Mouse (Mus musculus): ENCODE data around the gene Pabpn1l. TPM values are rescaled to one million over a fixed set of nuclear protein-coding genes. Genes with fewer than 3 reads are reported as not detected.

The Pabpn1l gene
- total RNA-seq, 1 experiment = not detected

- no peaks in the 10 kb centered on the region for H3K36me3 ChIP-seq (ENCODE audit: control insufficient read depth, insufficient read depth, low read length, poor library complexity, severe bottlenecking)
- H3K4me3 ChIP-seq (ENCODE audit: insufficient read depth in 1 of 2, low read depth in 1 of 2, low read length in 2 of 2, poor library complexity in 1 of 2, severe bottlenecking in 1 of 2) = no peak overlapping the region
- in situ Hi-C loops (cut with MboI; ENCODE audit: low sequenced_read_pairs in 2 of 2, unreplicated experiment in 2 of 2) = no loop called here
- H3K9me3 ChIP-seq (ENCODE audit: control insufficient read depth, insufficient read depth, low read depth, low read length) = no peaks in the 10 kb centered on the region
- no peak overlapping the region for H3K27ac ChIP-seq (ENCODE audit: insufficient read depth, low read depth, low read length, poor library complexity, severe bottlenecking)
- TF ChIP-seq ZC3H11A (IDR thresholded peaks at IDR 0.05; ENCODE audit: borderline replicate concordance, low read depth, low read length) (no peak), ZNF384 (IDR thresholded peaks at IDR 0.05; ENCODE audit: low read depth, low read length) (no peak), MAFK (IDR thresholded peaks at IDR 0.05; ENCODE audit: insufficient read depth, low read depth, low read length) (no peak), CHD2 (IDR thresholded peaks at IDR 0.05; ENCODE audit: low read depth, low read length) (no peak), HCFC1 (IDR thresholded peaks at IDR 0.05; ENCODE audit: borderline replicate concordance, insufficient read depth, low read length) (no peak)
- no peak overlapping the region for H3K9ac ChIP-seq (ENCODE audit: insufficient read depth, low read depth, low read length, poor library complexity, severe bottlenecking)
- no peak for DNase-seq (ENCODE audit: low read depth, low spot score)
- peaks cover 0 to 27% of the 10 kb centered on the region in 2 experiments; a peak in 2 of 4 replicates for H3K4me1 ChIP-seq (ENCODE audit: control insufficient read depth in 2 of 2, insufficient read depth in 2 of 2, low read length in 2 of 2, poor library complexity in 1 of 2)
These were observed 37.1 kb downstream of the Pabpn1l start for GRCm38 (mm10) chr8:122585411-122585891.

GRCm38 (mm10) chr8:122584981-122585380 is 37.6 kb downstream of the Pabpn1l start:
- Histone ChIP-seq H3K27ac (ENCODE audit: insufficient read depth, low read depth, low read length, poor library complexity, severe bottlenecking) (no peak overlapping the region), H3K4me3 (ENCODE audit: insufficient read depth in 1 of 2, low read depth in 1 of 2, low read length in 2 of 2, poor library complexity in 1 of 2, severe bottlenecking in 1 of 2) (no peak overlapping the region), H3K9me3 (ENCODE audit: control insufficient read depth, insufficient read depth, low read depth, low read length) (no peaks in the 10 kb centered on the region), H3K9ac (ENCODE audit: insufficient read depth, low read depth, low read length, poor library complexity, severe bottlenecking) (no peak overlapping the region), H3K36me3 (ENCODE audit: control insufficient read depth, insufficient read depth, low read length, poor library complexity, severe bottlenecking) (no peaks in the 10 kb centered on the region), H3K4me1 (ENCODE audit: control insufficient read depth in 2 of 2, insufficient read depth in 2 of 2, low read length in 2 of 2, poor library complexity in 1 of 2) (peaks cover 0 to 30% of the 10 kb centered on the region in 2 experiments; a peak in 2 of 4 replicates)
- in situ Hi-C loops (cut with MboI; ENCODE audit: low sequenced_read_pairs in 2 of 2, unreplicated experiment in 2 of 2) = no loop called here
- DNase-seq (ENCODE audit: low read depth, low spot score) = no peak
- TF ChIP-seq MAFK (IDR thresholded peaks at IDR 0.05; ENCODE audit: insufficient read depth, low read depth, low read length) = no peak
- TF ChIP-seq CHD2 (IDR thresholded peaks at IDR 0.05; ENCODE audit: low read depth, low read length) = no peak
- no peak for TF ChIP-seq ZC3H11A (IDR thresholded peaks at IDR 0.05; ENCODE audit: borderline replicate concordance, low read depth, low read length)
- TF ChIP-seq HCFC1 (IDR thresholded peaks at IDR 0.05; ENCODE audit: borderline replicate concordance, insufficient read depth, low read length) = no peak
- TF ChIP-seq ZNF384 (IDR thresholded peaks at IDR 0.05; ENCODE audit: low read depth, low read length) = no peak

GRCm38 (mm10) chr8:122580926-122581325 is 41.6 kb downstream of the Pabpn1l start:
- in situ Hi-C loops (cut with MboI; ENCODE audit: low sequenced_read_pairs in 2 of 2, unreplicated experiment in 2 of 2) = no loop called here
- no peak for DNase-seq (ENCODE audit: low read depth, low spot score)
- TF ChIP-seq HCFC1 (IDR thresholded peaks at IDR 0.05; ENCODE audit: borderline replicate concordance, insufficient read depth, low read length) = no peak
- no peak for TF ChIP-seq ZC3H11A (IDR thresholded peaks at IDR 0.05; ENCODE audit: borderline replicate concordance, low read depth, low read length)
- no peak for TF ChIP-seq ZNF384 (IDR thresholded peaks at IDR 0.05; ENCODE audit: low read depth, low read length)
- TF ChIP-seq CHD2 (IDR thresholded peaks at IDR 0.05; ENCODE audit: low read depth, low read length) = no peak
- TF ChIP-seq MAFK (IDR thresholded peaks at IDR 0.05; ENCODE audit: insufficient read depth, low read depth, low read length) = no peak
- H3K36me3 ChIP-seq (ENCODE audit: control insufficient read depth, insufficient read depth, low read length, poor library complexity, severe bottlenecking) = no peaks in the 10 kb centered on the region
- no peak overlapping the region for H3K9ac ChIP-seq (ENCODE audit: insufficient read depth, low read depth, low read length, poor library complexity, severe bottlenecking)
- H3K27ac ChIP-seq (ENCODE audit: insufficient read depth, low read depth, low read length, poor library complexity, severe bottlenecking) = no peak overlapping the region; the same call in 1 of the 2 replicates
- H3K9me3 ChIP-seq (ENCODE audit: control insufficient read depth, insufficient read depth, low read depth, low read length) = no peaks in the 10 kb centered on the region
- H3K4me1 ChIP-seq (ENCODE audit: control insufficient read depth in 2 of 2, insufficient read depth in 2 of 2, low read length in 2 of 2, poor library complexity in 1 of 2) = peaks cover 1 to 24% of the 10 kb centered on the region in 2 experiments; a peak in 3 of 4 replicates
- H3K4me3 ChIP-seq (ENCODE audit: insufficient read depth in 1 of 2, low read depth in 1 of 2, low read length in 2 of 2, poor library complexity in 1 of 2, severe bottlenecking in 1 of 2) = no peak overlapping the region

GRCm38 (mm10) chr8:122579196-122579595 is 43.3 kb downstream of the Pabpn1l start:
- in situ Hi-C loops (cut with MboI; ENCODE audit: low sequenced_read_pairs in 2 of 2, unreplicated experiment in 2 of 2) = no loop called here
- Histone ChIP-seq H3K4me1 (ENCODE audit: control insufficient read depth in 2 of 2, insufficient read depth in 2 of 2, low read length in 2 of 2, poor library complexity in 1 of 2) (peaks cover 3 to 29% of the 10 kb centered on the region in 2 experiments; a peak in 3 of 4 replicates), H3K9me3 (ENCODE audit: control insufficient read depth, insufficient read depth, low read depth, low read length) (no peaks in the 10 kb centered on the region), H3K4me3 (ENCODE audit: insufficient read depth in 1 of 2, low read depth in 1 of 2, low read length in 2 of 2, poor library complexity in 1 of 2, severe bottlenecking in 1 of 2) (no peak overlapping the region), H3K27ac (ENCODE audit: insufficient read depth, low read depth, low read length, poor library complexity, severe bottlenecking) (no peak overlapping the region; the same call in 1 of the 2 replicates), H3K9ac (ENCODE audit: insufficient read depth, low read depth, low read length, poor library complexity, severe bottlenecking) (no peak overlapping the region), H3K36me3 (ENCODE audit: control insufficient read depth, insufficient read depth, low read length, poor library complexity, severe bottlenecking) (peaks cover 5% of the 10 kb centered on the region)
- DNase-seq (ENCODE audit: low read depth, low spot score) = no peak
- TF ChIP-seq CHD2 (IDR thresholded peaks at IDR 0.05; ENCODE audit: low read depth, low read length) = no peak

- Histone ChIP-seq H3K36me3 (ENCODE audit: control insufficient read depth, insufficient read depth, low read length, poor library complexity, severe bottlenecking) (peaks cover 15% of the 10 kb centered on the region), H3K9me3 (ENCODE audit: control insufficient read depth, insufficient read depth, low read depth, low read length) (no peaks in the 10 kb centered on the region), H3K4me1 (ENCODE audit: control insufficient read depth in 2 of 2, insufficient read depth in 2 of 2, low read length in 2 of 2, poor library complexity in 1 of 2) (peaks cover 9 to 34% of the 10 kb centered on the region in 2 experiments; a peak in 3 of 4 replicates), H3K9ac (ENCODE audit: insufficient read depth, low read depth, low read length, poor library complexity, severe bottlenecking) (peak overlapping the region; percentile 60; the same call in 1 of the 2 replicates), H3K27ac (ENCODE audit: insufficient read depth, low read depth, low read length, poor library complexity, severe bottlenecking) (peak overlapping the region; percentile 15), H3K4me3 (ENCODE audit: insufficient read depth in 1 of 2, low read depth in 1 of 2, low read length in 2 of 2, poor library complexity in 1 of 2, severe bottlenecking in 1 of 2) (peak overlapping the region; percentile 12 to 90; a peak in 3 of 4 replicates)
- no peak for DNase-seq (ENCODE audit: low read depth, low spot score)
- no peak for TF ChIP-seq ZC3H11A (IDR thresholded peaks at IDR 0.05; ENCODE audit: borderline replicate concordance, low read depth, low read length)
- TF ChIP-seq CHD2 (IDR thresholded peaks at IDR 0.05; ENCODE audit: low read depth, low read length) = no peak
- TF ChIP-seq ZNF384 (IDR thresholded peaks at IDR 0.05; ENCODE audit: low read depth, low read length) = no peak
- TF ChIP-seq MAFK (IDR thresholded peaks at IDR 0.05; ENCODE audit: insufficient read depth, low read depth, low read length) = no peak
- no peak for TF ChIP-seq HCFC1 (IDR thresholded peaks at IDR 0.05; ENCODE audit: borderline replicate concordance, insufficient read depth, low read length)
- in situ Hi-C loops (cut with MboI; ENCODE audit: low sequenced_read_pairs in 2 of 2, unreplicated experiment in 2 of 2) = no loop called here
These were observed 45.4 kb downstream of the Pabpn1l start for GRCm38 (mm10) chr8:122577116-122577515.

Measured in ES-E14 (cell line).